Mouse (Mus musculus): Measurements from ENCODE around the gene Mical1. TPM values are rescaled to one million over a fixed set of nuclear protein-coding genes. Genes with fewer than 3 reads are reported as not detected.
A peak's percentile ranks its signal among the peaks of the same experiment; 100 is the strongest.

Mical1 gene
- total RNA-seq, 2 experiments from 2014 or later, result 7.8 to 9.8 TPM

DNA sequence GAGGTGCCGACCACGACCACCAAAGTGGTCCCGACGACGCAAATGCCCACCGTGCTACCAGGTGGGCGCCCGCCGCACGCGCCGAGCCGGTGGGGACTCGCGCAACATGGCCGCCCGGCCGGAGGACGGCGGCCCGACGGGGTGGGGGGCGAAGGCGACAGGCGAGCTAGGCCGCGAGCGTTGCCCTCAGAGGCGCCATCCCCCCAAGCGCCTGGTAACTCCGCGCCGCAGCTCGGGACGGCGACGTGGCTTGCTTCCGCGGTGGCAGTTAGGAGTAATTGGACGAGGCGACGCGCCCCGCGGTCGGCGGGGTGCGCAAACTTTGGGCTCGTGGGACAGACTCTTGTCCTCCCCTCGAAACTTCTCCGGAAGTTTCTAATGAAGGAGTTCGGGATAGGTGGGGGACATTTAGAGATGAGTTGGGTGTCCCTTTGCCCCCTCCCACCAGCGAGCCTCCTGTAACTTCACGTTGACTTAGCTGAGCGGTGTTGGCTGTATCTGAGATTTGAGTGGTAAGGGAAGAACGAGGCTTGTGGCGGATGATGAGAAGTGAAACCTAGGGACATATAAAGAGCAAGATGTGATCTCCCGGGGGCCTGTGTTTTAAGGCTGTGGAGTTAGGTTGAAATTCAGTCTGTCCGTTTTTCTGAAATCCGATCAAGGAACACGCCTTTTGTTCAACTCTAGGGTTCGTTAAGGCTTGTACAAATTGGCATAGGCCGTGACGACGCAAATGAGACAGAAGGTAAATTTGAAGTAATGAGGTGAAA, 43.7 kb downstream of the Mical1 start:
- peak; percentile 68 to 75 for DNase-seq

DNA sequence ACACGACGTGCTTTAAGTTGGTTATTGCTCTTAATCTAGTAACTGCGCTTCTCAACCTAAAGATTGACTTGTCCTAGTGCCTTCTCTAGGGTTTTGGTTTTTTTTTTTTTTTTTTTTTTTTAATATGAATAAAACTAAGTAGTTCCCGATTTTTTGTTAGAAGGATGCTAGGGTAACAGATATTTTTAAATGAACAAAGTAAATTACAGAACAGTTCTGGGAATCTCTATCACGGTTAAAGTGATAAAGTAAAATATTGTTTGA, 44.2 kb downstream of the Mical1 start:
- no peak for DNase-seq

DNA sequence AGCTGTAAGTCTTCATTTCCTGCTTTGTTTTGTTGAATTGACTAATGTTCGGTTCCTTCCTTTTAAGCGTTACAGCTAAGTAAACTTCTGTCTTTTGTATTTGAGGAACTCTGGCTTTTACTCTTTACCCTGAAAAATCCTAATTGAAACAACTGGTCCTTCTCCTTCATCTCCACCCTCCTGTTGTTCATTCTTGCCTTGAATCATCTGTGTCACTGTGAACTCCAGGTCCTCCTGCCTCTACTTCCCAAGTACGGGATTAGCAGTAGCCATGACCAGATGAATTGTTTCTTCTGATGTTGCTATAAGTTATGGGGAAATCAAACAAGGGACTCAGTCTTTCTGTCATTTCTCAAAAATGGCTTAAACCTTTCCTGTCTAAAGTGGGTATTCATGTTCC, 47.3 kb downstream of the Mical1 start:
- DNase-seq, result no peak

DNA sequence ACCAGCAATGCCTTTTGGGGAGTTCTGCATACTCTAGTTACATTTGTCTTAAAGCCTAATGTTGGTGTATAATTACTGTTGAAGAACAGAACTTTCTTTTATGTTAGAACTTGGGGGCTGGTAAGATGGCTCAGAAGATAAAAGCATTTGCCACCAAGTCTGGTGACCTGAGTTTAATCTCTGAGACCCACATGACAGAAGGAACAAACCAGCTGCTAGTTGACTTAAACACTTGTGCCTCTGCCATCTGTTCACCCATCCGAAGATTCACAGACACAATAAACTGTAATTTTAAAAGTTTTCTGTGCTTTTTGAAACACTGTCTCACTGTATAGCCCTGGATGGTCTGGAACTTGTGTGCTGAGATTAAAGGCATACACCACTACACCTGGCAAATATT, 49.6 kb downstream of the Mical1 start:
- no peak for DNase-seq

DNA sequence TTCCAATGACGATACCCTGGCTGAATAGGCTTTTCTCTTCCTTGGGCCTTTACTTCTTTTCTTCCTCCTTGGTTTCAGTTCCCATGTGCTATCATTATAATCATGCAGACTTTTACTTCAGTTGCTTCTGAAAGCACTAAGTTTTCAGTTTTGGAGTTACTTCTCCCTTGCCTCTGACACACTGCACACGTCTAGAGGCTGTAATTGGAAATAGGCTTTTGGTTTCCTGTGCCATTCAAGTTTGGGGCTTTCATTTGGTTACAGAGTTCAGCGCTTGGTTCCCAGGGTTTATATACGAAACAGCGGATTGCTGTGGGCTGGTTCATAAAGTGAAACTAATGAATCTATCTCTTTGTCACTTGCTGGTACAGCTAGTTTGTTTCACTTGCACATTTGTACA, 53.9 kb downstream of the Mical1 start:
- DNase-seq, result no peak

DNA sequence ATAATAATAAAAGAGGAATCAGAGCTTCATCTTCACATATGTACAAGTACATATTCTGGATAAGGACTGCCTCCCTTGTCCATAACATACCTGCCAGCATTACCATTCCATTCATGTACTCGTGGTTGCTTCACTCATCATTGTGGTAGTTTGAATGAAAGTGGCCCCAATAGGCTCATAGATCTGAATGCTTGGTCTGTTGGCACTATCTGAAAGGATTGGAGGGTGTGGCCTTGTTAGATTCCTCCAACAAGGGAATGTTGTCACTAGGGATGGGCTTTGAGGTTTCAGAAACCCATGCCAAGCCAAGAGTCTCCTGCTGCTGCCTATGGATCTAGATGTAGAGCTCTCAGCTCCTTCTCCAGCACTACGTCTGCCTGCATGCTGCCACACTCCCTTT, 59.9 kb downstream of the Mical1 start:
- no peak for DNase-seq

Other genes starting within 250 kb of the Mical1 start
- gene Fig4, start 173.1 kb upstream of the Mical1 start, total RNA-seq (2021), result 10 to 100 TPM; 16.5 to 21.9 TPM
- gene Ak9, start 172.3 kb upstream of the Mical1 start, total RNA-seq (2021), result not detected
- gene Zbtb24, start 25.9 kb upstream of the Mical1 start, total RNA-seq (2021), result 10 to 100 TPM; 16.9 to 19.9 TPM
- gene Smpd2, start 14.1 kb downstream of the Mical1 start, total RNA-seq (2021), result 10 to 100 TPM; 20.5 to 27.0 TPM
- gene Ppil6, start 14.1 kb downstream of the Mical1 start, total RNA-seq (2021), result 1 to 10 TPM in 1 of 2 experiments, under 1 TPM in 1; 0.50 to 1.2 TPM
- 100 to 1,000 TPM; 215 to 243 TPM for gene Cd164, start 43.1 kb downstream of the Mical1 start, total RNA-seq (2021)
- gene Ccdc162, start 240.3 kb downstream of the Mical1 start, total RNA-seq (2021), result under 1 TPM; 0.33 to 0.53 TPM